Mouse (Mus musculus) cerebellum, adult 18-20 months (tissue): ENCODE data around the gene Efcab5.
"Not testable (repeated sequence)": the region's sequence is repeated elsewhere in the genome, so short reads cannot be mapped to it uniquely, and the experiment has no call there.

Experiments
- DNase-seq, 2 experiments: peaks; one replicate each; pipeline ENCODE4 v3.0.0; 2021

Gene Efcab5

GRCm38 (mm10) chr11:77095206-77095605 is 93.6 kb downstream of the Efcab5 start:
- no peak for DNase-seq

DNA sequence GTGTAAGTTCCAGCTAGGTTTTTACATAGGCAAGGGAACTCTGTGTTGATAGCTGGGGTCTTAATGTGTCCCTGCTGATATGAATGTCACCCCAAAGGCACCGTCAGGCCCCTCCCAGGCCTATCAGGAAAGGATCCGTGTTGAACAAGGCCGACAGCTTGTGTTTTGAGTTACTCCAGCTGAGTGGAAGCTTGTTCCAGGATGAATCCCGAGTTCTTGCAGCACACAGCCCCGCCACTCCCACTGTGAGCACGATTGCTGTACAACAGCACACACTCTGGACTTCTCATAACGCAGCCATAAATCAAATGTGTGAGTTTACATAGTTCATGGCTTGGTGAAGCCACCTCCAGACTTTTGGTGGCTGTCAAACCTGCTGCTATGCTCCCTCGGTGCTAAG is 94.6 kb downstream of the Efcab5 start:
- no peak for DNase-seq

GRCm38 (mm10) chr11:77093208-77093607 is 95.6 kb downstream of the Efcab5 start:
- DNase-seq = peak; percentile 21 to 52

DNA sequence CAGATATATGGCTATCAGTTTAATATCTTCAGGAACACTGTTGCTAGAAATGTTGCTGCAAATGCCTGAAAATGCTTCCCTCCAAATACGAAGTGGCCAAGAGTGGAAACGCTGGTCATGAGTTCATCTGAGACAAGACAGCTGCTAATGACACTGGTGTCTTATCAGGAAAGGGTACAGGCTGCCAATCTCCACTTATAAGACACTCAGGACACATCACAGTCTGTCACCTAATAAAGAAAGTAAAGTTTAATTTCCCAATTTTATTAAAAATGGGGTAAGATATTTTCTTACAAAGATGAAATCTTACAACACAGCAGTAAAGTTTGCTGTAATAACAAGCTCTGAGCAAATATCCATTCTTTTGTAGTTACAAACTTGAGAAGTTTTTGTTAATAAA is 99.6 kb downstream of the Efcab5 start:
- DNase-seq = no peak

- DNase-seq = no peak
Observed at GRCm38 (mm10) chr11:77087004-77087403, 101.8 kb downstream of the Efcab5 start.

- no peak for DNase-seq
Observed at GRCm38 (mm10) chr11:77084001-77084682, 104.6 kb downstream of the Efcab5 start.

- no peak for DNase-seq
Observed at GRCm38 (mm10) chr11:77079361-77079760, 109.4 kb downstream of the Efcab5 start.

GRCm38 (mm10) chr11:77078273-77079134 is 110.3 kb downstream of the Efcab5 start, which contains the start of gene Nsrp1:
Gene Nsrp1, minus strand, starts transcription at chr11:77078435.
- DNase-seq = peak; percentile 94 to 96

DNA sequence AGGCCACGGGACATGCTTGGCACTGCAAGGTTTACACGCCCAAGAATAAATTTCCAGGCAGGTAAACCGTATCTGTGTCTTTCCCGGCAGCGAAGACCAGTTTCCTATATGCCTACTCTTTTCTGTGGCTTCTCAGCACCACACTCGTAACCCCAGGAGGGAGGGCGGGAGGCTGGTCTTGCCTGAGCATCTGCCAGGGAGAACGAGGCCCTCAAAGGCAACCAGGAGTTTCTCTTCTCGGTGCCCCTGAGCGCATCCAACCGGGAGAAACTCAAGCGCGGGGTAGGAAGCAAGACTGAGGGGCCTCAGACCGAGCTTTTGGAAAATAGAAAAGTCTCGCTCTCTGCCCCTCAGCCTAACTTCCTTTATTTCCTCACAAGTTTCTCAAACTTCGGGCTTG is 111.0 kb downstream of the Efcab5 start:
- peak; percentile 22 to 35 for DNase-seq

DNA sequence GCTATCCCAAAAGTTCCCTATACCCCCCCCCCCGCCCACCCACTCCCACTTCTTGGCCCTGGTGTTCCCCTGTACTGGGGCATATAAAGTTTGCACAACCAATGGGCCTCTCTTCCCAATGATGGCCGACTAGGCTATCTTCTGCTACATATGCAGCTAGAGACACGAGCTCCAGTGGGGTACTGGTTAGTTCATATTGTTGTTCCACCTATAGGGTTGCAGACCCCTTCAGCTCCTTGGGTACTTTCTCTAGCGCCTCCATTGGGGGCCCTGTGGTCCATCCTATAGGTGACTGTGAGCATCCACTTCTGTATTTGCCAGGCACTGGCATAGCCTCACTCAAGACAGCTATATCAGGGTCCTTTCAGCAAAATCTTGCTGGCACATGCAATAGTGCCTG is 111.4 kb downstream of the Efcab5 start:
- not testable (repeated sequence) for DNase-seq

DNA sequence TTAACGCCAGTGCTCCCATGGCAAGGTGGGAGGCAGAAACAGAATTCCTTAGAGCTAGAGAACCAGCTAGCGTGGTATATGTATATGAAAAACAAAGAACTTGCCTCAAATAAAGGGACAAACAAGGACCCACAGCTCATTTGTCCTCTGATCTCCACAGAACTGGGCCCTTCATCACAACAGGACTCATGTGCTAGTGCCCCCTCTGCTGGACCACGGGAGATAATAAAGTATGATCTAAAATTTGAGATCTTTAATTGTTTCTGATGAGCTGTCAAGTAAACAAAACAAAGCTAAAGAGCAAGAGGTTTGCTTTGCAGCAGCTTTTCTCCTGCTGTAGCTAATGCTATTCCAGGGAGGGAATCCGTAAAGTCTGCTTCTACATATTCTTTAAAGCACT is 118.0 kb downstream of the Efcab5 start:
- DNase-seq = peak in 1 of 2 experiments; percentile 15

- no peak for DNase-seq
Observed at GRCm38 (mm10) chr11:77068825-77069224, 119.9 kb downstream of the Efcab5 start.

GRCm38 (mm10) chr11:77063406-77063805 is 125.4 kb downstream of the Efcab5 start:
- no peak for DNase-seq

GRCm38 (mm10) chr11:77061951-77062350 is 126.8 kb downstream of the Efcab5 start:
- DNase-seq = no peak

DNA sequence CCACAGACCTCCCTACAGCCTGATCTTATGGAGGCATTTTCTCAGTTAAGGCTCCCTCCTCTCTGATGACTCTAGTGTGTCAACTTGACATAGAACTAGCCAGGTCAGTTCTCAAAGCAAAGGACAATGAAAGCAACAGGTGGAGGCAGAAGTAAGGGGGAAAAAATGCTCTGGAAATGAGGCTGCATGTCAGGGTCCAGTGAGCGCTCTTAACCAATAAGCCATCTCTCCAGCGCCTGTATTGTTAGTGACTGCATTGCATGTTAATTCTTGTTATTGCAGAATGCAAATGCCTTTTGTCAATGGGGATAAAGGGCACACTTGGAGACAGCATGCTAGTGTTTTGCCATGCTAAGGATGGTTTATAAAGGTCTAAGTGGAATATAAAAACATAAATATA is 146.0 kb downstream of the Efcab5 start:
- no peak for DNase-seq

GRCm38 (mm10) chr11:77041891-77042290 is 146.9 kb downstream of the Efcab5 start:
- DNase-seq = no peak
